Mouse (Mus musculus) thymus, postnatal 14 days (tissue): ENCODE measurements at regions not wholly inside any gene's neighbourhood (a gene's known extent, or its start where the extent isn't known, plus 50 kb on each side); places are given as distances from the start of the nearest gene placed in this dataset.
"Not testable (repeated sequence)": the region's sequence is repeated elsewhere in the genome, so short reads cannot be mapped to it uniquely, and the experiment has no call there.

Experiments
- DNase-seq: peaks from one replicate; pipeline ENCODE4 v3.0.0; 2021

- DNase-seq: no peak
Observed at GRCm38 (mm10) chrX:92981141-92981540, 305.1 kb upstream of the Arx start.

DNA sequence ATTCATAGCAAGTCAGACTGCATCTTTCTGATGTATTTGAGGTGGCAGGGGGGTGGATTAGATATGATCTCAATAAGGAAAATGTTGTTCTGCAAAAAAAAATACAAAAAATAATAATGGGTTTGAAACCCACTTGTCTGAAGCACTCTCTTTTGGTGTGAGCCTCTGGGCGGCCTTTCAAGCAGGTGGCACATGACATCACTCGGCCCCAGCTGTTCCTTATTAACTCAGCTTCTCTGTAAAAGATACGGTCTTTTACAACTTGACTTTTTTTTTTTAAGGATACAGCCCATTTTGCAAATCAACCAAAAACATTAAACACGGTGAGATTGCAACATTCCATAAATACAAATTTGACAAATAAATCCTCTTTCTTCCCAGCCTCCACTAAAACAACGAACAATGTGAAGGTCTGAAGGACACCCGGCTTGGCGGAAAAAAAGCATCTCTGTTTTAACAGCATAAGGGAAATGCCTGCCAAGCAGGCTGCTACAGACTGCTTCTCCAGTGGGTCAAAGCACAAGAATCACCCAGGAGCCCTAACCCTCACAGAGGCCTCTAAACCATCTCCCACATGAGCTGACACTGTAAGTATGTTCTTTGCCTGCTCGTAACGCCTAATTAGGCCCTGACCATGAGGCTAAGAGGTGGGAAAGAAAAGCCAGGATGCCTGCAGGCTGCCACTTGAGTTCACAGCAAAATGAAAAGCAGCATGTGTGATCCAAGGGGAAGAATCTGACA is 283.8 kb upstream of the Arx start:
- no peak for DNase-seq

GRCm38 (mm10) chrX:93006681-93007080 is 279.6 kb upstream of the Arx start:
- no peak for DNase-seq

GRCm38 (mm10) chrX:93011578-93011977 is 274.7 kb upstream of the Arx start:
- no peak for DNase-seq

GRCm38 (mm10) chrX:93016391-93016790 is 269.9 kb upstream of the Arx start:
- no peak for DNase-seq

DNA sequence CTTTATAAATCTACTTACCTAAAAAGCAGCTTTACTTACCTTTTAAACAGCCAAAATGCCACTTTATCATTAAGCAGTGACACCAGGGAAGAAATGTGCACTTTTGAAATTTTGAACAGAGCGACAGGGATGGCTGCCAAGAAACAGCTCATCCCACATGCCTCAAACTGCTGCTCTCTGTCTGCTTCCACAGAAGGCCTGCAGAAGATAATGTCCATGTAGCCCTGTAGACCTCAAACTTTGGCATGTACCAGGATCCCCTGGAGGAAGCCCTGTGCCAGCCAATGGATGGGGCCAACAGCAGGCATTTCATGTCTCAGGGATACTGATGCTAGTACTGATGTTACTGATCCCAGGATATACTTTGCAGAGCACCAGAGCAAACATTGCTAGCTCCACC is 245.1 kb upstream of the Arx start:
- no peak for DNase-seq

GRCm38 (mm10) chrX:93042736-93043135 is 243.5 kb upstream of the Arx start:
- DNase-seq: no peak

GRCm38 (mm10) chrX:93048967-93049754 is 237.1 kb upstream of the Arx start:
- no peak for DNase-seq

GRCm38 (mm10) chrX:93049755-93050143 is 236.5 kb upstream of the Arx start:
- DNase-seq: no peak

GRCm38 (mm10) chrX:93059533-93059932 is 226.7 kb upstream of the Arx start:
- DNase-seq: no peak

DNA sequence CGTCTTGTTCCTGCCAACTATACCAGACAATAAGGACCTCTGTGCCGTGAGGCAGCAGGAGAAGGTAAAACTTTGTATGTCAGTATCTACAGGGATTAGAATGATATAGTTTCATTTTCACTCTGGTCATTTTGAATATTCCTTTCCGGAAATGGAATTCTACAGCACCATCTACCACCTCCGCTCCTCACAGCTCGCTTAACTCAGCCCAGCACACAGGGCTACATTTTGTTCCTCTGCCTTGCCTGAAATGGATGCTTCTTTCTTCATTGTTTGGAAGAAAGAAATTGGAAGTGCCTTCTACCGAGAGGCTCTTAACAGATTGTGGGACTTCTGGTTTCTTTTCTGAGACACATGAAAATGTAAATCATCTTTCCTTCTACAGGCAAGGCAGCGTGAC is 217.4 kb upstream of the Arx start:
- no peak for DNase-seq

GRCm38 (mm10) chrX:93069569-93070289 is 216.5 kb upstream of the Arx start:
- DNase-seq: peak; percentile 17

- DNase-seq: no peak
Observed at GRCm38 (mm10) chrX:93070290-93070611, 216.0 kb upstream of the Arx start.

DNA sequence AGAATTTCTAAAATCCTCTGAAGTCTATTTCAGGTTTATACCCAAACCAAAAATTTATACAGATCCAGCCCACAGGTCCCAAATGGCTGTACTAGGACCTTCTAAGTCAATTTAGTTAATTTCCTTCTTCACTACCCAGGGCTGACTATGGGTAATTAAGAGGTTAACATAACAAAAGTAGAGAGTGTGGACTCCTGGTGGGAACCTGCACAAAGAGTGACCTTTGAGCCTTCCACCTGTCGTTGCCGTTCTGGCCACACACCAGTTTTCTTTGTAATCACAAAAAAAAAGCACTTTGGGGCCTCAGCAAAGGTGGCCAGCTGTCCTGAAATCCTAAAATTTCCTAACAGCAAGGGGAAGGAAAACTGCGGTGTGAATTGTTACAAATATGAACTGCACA is 197.3 kb upstream of the Arx start:
- DNase-seq: no peak

GRCm38 (mm10) chrX:93097551-93097950 is 188.7 kb upstream of the Arx start:
- no peak for DNase-seq

- DNase-seq: no peak
Observed at GRCm38 (mm10) chrX:93107930-93108567, 178.2 kb upstream of the Arx start.

GRCm38 (mm10) chrX:93154367-93154766 is 131.9 kb upstream of the Arx start:
- not testable (repeated sequence) for DNase-seq

DNA sequence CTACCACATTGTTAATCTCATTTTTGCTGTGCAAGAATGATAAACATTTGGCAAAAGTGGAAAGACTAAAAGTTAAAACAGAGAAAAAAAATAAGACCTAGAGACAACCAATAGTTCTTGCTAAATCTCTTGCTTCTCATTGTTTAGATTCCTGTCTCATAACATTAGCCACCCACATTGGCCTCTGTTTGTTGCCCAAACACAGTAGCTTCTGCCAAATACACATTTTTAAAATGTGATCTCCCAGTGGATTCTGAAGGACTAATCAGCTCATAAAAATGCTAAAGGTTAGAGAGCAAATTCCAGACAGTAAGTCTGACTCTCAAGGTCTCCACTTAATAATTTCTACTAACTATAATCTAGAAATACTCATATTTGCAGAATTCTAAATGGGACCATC is 127.1 kb upstream of the Arx start:
- DNase-seq: no peak

DNA sequence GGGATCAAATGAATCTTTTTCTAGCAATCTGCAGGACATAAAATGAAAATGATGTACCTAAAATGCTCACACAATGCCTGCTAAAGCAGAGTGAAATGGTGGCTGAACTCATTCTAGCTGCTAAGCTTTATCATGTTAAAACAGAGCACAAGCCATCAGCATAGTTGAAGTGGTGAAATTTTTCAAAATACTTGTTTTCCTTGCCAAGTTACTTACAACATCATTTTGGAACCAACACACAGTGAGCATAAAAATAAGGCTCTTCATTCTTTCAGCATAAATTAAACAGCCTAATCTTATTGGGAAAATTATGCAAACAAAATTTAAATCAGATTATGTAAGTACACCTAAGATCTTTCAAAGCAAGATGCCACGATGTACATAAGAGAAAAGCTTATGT is 125.3 kb upstream of the Arx start:
- DNase-seq: no peak
